Mouse (Mus musculus) bone marrow macrophage, adult 2 months (primary cell): ENCODE measurements around the gene Lmbrd2.

Experiments used
- CTCF ChIP-seq: IDR thresholded peaks from 2 replicates; pipeline ENCODE4 v1.5.1; 2012; ENCODE audit warnings: low read depth, mild to moderate bottlenecking, low read length, moderate library complexity
- POLR2A ChIP-seq: IDR thresholded peaks from 2 replicates; pipeline ENCODE4 v1.6.1; 2012; ENCODE audit warnings: mild to moderate bottlenecking, low read depth, low read length, borderline replicate concordance

DNA sequence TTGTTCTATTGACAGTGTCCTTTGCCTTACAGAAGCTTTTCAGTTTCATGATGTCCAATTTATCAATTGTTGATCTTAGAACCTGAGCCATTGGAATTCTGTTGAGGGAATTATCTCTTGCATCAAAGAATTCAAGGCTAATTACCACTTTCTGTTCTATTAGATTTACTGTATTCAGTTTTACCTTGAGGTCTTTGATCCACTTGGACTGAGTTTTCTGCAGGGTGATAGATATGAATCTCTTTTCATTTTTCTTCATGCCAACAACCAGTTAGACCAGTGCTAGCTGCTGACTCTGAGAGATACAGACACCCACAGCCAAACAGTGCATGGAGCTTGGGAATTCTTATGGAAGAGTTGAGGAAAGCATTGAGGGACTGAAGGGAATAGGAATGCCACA, 71.5 kb downstream of the Lmbrd2 start:
- no peak for TF ChIP-seq CTCF
- no peak for TF ChIP-seq POLR2A
